Mouse (Mus musculus) hindlimb bud, embryonic 11.5 days (tissue): Measurements from ENCODE around the gene Kng2.
"Not testable (repeated sequence)": the region's sequence is repeated elsewhere in the genome, so short reads cannot be mapped to it uniquely, and the experiment has no call there.

ENCODE experiments used
- DNase-seq: peaks from one replicate; pipeline ENCODE4 v3.0.0-alpha.2; 2012; ENCODE audit warnings: low read depth, low spot score; ENCODE audit errors: extremely low spot score

Kng2 gene

GRCm38 (mm10) chr16:23028966-23029600 is at the start of gene Kng2:
TSS of gene Kng2 (minus strand) at chr16:23029482.
- DNase-seq = not testable (repeated sequence)

DNA sequence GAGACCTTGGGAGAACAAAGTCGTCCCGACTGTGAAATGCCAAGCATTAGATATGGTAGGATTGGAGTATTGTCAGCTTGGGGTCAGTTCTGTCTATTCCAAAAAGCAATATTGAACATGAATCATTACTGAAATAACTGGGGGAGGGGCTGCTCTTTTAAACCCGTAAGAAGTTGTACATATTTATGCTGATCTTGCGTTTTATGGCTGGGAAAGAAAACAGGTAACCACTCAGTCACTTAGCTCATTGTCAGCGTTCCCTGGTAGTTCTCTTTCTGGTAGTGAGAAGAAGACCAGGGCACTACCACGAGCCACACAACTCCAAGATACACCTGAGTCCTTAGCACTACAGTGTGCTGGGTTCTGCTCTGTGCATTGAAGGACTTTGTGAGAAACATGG is 48.2 kb upstream of the Kng2 start:
- not testable (repeated sequence) for DNase-seq

DNA sequence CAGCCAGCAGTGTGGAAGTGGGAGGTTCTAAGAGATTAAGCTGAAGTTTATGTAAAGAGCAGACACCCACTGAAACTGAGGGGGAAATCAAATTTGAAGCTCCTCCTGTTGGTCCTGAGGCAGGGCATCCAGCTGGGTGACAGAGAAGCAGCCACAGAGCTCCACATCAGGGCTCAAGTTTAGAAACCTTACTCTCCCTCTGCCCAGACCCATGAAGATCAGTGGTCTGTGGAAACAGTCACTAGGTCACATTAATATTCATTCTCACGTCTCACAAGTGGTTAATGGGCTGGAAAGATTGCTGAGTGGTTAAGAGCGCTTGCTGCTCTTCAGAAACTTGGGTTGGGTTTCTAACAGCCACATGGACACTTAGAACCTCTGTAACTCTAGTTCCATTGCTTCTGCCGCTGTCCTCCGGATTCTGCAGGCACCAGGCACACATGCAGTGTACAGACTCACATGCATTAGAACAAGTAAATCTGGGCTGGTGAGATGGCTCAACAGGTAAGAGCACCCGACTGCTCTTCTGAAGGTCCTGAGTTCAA is 31.6 kb upstream of the Kng2 start:
- not testable (repeated sequence) for DNase-seq

DNA sequence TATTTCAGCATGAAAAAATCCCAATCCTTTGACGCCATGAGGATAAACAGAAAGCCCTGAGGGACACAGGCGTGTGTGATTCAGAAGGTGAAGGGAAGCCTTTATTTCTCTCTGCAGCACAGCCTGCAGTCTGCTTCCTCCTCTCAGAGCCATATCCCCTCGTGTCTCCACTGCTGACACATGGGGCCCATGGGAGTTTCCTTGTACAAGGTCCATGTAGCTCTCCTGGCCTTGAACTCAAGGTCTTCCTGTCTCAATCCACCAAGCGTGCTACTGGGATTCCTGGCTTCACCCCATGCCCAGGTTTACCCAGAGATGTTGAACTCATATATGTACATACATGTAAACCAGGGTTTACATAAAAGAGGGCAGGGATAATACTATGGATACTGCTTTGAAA is 30.3 kb upstream of the Kng2 start:
- DNase-seq = not testable (repeated sequence)

DNA sequence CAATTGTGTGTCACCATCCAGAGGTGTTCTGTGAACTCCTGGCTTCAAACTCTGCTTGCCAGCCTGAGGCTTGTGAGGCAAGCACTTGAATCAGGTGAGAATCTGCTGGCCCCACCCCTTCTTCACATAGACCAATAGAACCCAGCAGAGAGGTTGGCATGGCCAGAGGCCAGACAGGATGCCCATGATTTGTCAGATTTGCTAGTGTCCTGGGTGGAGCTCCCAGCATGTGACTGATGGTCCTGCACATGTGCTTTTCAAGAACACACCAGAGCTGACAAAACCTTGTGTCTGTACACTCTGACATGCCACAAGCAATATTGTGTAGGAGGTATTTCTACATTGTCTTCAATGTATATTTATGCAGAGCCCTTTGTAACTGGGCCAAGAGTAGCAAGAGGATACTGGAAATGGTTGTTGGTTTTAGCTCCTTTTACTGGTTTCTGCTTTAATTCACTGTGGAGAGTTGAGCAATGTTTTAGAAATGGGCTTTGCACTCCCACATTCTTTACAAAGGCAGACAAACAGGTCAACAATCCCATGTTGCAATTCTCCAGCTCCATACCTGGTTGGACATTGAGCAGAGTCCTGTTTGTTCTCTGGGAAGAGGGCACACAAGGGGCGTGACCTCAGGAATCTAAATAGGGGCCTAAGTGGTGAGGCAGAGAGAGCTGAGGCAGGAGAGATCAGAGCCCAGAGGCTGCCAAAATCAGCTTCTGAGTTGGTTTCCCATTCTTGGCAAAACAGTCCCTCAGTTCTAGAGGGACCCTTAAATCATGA is 28.6 kb upstream of the Kng2 start, which contains the start of gene Kng1:
Gene Kng1 (plus strand): TSS at position 198 of the 780 bp plus-strand sequence.
- not testable (repeated sequence) for DNase-seq

GRCm38 (mm10) chr16:23046319-23046718 is 17.0 kb upstream of the Kng2 start:
- DNase-seq = no peak

DNA sequence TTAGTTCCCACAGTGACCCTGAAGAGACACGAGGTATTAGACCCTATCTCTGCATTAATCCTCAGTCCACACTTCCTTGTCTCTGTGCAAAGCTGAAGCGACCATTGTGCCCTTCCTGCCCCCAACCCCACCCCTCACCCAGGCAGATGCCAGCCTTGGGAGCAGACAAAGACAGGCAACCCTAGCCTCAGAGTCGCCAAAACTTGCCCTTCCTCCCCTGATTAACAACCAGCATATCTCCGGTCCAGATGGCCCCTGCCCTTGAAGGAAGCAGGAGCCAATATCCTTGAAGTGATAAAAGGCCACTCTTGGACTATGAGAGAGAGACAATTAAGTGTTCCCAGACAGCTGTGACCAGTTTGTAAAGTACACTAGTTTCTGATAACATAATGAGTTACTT is 11.6 kb upstream of the Kng2 start:
- no peak for DNase-seq

GRCm38 (mm10) chr16:23039281-23039680 is 10.0 kb upstream of the Kng2 start:
- DNase-seq = no peak

DNA sequence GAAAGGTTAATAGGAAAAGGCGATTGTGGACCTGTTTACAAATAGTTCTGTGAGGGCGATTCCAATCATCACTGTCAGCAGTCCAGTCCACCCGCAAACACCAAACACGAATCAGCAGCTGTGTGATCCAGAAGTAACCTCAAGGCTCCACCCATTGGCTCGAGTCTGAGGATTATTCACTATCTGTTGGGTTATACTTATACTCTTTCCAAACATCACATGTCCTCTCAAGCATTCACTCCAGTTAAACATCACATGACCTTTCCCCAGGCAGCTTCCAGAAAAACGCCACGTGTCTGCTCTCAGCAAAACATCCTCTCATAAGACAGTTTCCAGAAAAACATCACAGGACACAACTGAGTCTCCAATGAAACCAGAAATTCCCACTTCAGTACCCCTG is 8.5 kb upstream of the Kng2 start:
- DNase-seq = no peak

GRCm38 (mm10) chr16:23033673-23034072 is 4.4 kb upstream of the Kng2 start:
- DNase-seq = no peak

DNA sequence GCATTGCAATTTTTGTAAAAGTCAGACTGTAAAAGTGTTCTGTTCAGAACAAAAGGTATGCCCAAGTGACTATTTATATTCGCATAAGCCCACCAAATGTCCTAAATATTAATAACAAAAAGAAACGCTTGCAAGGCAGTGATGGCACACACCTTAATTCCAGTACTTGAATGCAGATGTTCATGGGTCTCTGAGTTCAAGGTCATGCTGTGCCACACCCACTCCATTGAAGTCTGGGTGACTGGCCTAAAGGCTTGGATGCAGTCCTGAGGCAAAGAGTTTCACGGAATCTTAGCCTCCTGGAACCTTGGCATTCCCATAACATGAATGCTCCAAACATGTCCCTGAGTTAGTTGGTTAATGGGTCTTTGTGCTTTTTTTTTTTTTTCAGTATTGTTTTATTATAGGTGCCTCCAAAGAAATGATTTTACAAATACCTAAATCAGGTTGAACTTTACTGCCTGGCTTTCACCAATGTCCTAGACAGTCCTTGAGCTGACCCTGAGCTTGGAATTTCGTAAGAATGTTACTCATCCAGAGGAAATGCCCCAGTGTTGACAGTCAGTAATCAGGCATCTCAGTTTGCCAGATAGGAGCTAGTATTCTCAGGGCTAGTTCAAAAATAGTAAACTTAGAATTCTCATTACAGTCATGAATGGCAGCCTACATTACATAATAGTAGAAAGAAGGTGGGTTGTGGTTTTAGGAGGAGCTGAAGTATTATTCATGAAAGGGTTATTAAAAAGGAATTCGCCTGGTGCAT is 1.6 kb upstream of the Kng2 start:
- DNase-seq = no peak

DNA sequence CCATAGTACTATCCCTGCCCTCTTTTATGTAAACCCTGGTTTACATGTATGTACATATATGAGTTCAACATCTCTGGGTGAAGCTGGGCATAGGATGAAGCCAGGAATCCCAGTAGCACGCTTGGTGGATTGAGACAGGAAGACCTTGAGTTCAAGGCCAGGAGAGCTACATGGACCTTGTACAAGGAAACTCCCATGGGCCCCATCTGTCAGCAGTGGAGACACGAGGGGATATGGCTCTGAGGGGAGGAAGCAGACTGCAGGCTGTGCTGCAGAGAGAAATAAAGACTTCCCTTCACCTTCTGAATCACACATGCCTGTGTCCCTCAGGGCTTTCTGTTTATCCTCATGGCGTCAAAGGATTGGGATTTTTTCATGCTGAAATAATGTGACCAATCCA is 1.9 kb downstream of the Kng2 start:
- not testable (repeated sequence) for DNase-seq

- no peak for DNase-seq
These were observed 2.7 kb downstream of the Kng2 start for GRCm38 (mm10) chr16:23026582-23026981.

DNA sequence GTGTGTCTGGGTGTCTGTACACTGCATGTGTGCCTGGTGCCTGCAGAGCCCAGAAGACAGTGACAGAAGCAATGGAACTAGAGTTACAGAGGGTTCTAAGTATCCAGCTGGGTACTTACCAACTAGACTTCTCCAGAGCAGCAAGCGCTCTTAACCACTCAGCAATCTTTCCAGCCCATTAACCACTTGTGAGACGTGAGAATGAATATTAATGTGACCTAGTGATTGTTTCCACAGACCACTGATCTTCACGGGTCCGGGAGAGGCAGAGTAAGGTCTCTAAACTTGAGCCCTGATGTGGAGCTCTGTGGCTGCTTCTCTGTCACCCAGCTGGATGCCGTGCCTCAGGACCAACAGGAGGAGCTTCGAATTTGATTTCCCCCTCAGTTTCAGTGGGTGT is 4.2 kb downstream of the Kng2 start:
- DNase-seq = no peak

GRCm38 (mm10) chr16:23020571-23020970 is 8.7 kb downstream of the Kng2 start:
- not testable (repeated sequence) for DNase-seq

DNA sequence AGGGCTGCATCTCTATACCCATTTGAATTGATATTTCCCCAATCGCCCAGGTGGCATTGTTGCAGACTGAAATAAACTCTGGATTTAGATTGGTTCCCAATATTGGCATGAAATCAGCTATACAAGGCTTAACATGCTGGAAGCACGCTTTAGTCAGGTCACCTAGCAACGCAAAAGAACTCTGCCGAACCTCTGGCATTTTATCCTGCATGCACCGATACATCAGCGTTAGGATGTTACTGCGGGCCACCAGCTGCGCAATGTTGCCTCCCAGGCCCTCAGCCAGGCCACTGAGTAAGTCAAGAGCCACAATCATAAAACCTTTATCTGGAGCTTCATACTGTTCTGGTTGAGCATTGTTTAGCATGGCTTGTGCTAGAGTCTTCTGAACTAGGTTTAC is 14.6 kb downstream of the Kng2 start:
- not testable (repeated sequence) for DNase-seq

DNA sequence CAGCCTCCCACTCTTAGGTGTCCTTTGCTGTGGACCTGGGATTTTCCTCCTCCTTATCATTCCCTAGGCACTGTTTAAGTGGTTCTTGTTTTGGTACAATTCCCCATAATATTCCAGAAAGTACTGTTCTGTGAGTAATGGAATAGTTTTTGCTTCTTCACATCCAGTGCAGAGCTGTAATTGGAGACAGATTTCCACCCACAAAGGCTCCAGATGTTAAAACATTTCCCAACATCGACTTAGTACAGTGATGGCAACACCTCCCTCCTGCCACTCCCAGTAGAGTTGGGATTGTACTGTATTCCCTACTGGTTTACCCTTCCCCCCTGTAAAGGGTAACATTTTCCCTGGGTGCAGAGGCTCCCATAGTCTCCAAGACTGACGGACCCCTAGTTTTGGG is 15.5 kb downstream of the Kng2 start:
- not testable (repeated sequence) for DNase-seq

DNA sequence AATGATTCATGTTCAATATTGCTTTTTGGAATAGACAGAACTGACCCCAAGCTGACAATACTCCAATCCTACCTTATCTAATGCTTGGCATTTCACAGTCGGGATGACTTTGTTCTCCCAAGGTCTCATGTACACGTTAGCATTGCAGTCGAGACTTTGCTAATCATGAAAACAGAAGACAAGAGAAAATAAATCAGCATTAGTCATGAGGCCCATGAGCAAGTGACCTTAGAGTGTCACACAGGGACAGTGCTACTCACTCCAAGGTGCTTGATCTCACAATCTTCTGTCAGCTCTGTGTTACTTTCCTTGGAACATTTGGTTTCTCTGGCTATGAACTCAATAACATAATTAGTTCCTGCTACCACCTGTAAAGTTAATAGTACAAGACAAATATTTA is 32.3 kb downstream of the Kng2 start:
- not testable (repeated sequence) for DNase-seq

GRCm38 (mm10) chr16:22967383-22968030 is 61.8 kb downstream of the Kng2 start:
- DNase-seq = no peak

DNA sequence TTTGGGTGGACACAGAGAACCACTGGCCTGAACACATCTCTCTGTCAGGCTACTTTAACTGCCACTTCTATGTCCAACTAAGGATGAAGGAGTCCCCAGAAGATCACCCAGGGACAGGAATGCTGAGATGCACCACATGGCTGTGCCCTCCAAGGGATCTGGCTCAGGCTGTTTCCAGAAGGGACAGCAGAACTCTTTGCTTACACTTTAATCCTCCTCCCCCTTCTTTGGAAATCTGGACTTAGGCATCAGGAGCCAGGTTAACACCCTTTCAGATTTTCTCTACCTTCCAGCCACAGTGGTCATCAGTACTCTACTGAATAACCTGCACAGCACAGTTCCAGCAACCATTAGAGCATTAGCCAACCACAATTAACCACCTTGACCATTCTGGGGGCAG is 66.0 kb downstream of the Kng2 start:
- DNase-seq = no peak

- no peak for DNase-seq
These were observed 67.0 kb downstream of the Kng2 start for GRCm38 (mm10) chr16:22962256-22962655.
